Mouse (Mus musculus) heart, postnatal 25 days (tissue): ENCODE results near the gene Iffo2. TPM values are rescaled to one million over a fixed set of nuclear protein-coding genes. Genes with fewer than 3 reads are reported as not detected.

ENCODE experiments used
- DNase-seq: peaks from one replicate; pipeline ENCODE4 v3.0.0; 2022; ENCODE audit warnings: low spot score
- intact Hi-C: fragments of 180-260 bp; cut with DNase I; formaldehyde crosslinking; loops from one replicate; pipeline ENCODE4 v1.15.1; 2025
- total RNA-seq, 2 experiments: library from RNA; stranded (reverse); gene quantifications; 2 replicates each; pipeline ENCODE4 v1.2.3; 2021

The Iffo2 gene
- total RNA-seq, 2 experiments from 2014 or later, result 5.5 to 6.0 TPM

- intact Hi-C loops, result no loop called here
- DNase-seq, result no peak
Observed at GRCm38 (mm10) chr4:139630171-139630570, 99.8 kb downstream of the Iffo2 start.

- intact Hi-C loops, result no loop called here
- DNase-seq, result no peak
Observed at GRCm38 (mm10) chr4:139631141-139631540, 100.8 kb downstream of the Iffo2 start.

- intact Hi-C loops, result no loop called here
- DNase-seq, result no peak
Observed at GRCm38 (mm10) chr4:139631569-139632253, 101.4 kb downstream of the Iffo2 start.

GRCm38 (mm10) chr4:139632254-139632580 is 101.9 kb downstream of the Iffo2 start:
- intact Hi-C loops, result no loop called here
- no peak for DNase-seq

- intact Hi-C loops, result loop anchor here (1.0 to 2.0 kb wide), 2 partner anchors 24 to 166 kb away; no protein-coding TSS in a partner anchor
- no peak for DNase-seq
Observed at GRCm38 (mm10) chr4:139636373-139636772, 106.0 kb downstream of the Iffo2 start.

- intact Hi-C loops, result loop anchor here (2.0 kb wide), 1 partner anchor 25 kb away; no protein-coding TSS in a partner anchor
- no peak for DNase-seq
Observed at GRCm38 (mm10) chr4:139637847-139638246, 107.5 kb downstream of the Iffo2 start.

GRCm38 (mm10) chr4:139638356-139638755 is 108.0 kb downstream of the Iffo2 start:
- intact Hi-C loops, result no loop called here
- DNase-seq, result no peak

GRCm38 (mm10) chr4:139639801-139640200 is 109.5 kb downstream of the Iffo2 start:
- intact Hi-C loops, result no loop called here
- DNase-seq, result no peak

- intact Hi-C loops, result no loop called here
- no peak for DNase-seq
Observed at GRCm38 (mm10) chr4:139640333-139640732, 110.0 kb downstream of the Iffo2 start.

- no peak for DNase-seq
- intact Hi-C loops, result no loop called here
Observed at GRCm38 (mm10) chr4:139640775-139641174, 110.4 kb downstream of the Iffo2 start.

- DNase-seq, result no peak
- intact Hi-C loops, result loop anchor here (2.0 kb wide), 1 partner anchor 217 kb away; no protein-coding TSS in a partner anchor
Observed at GRCm38 (mm10) chr4:139641829-139642425, 111.6 kb downstream of the Iffo2 start.

- DNase-seq, result peak; percentile 21
- intact Hi-C loops, result loop anchor here (2.0 kb wide), 2 partner anchors 27 to 215 kb away; no protein-coding TSS in a partner anchor
Observed at GRCm38 (mm10) chr4:139643972-139644371, 113.6 kb downstream of the Iffo2 start.

GRCm38 (mm10) chr4:139646916-139647315 is 116.6 kb downstream of the Iffo2 start:
- no peak for DNase-seq
- intact Hi-C loops, result no loop called here

GRCm38 (mm10) chr4:139650086-139650743 is 119.9 kb downstream of the Iffo2 start:
- DNase-seq, result no peak
- intact Hi-C loops, result no loop called here

GRCm38 (mm10) chr4:139650907-139651306 is 120.6 kb downstream of the Iffo2 start:
- intact Hi-C loops, result no loop called here
- no peak for DNase-seq

- DNase-seq, result no peak
- intact Hi-C loops, result no loop called here
Observed at GRCm38 (mm10) chr4:139653238-139653637, 122.9 kb downstream of the Iffo2 start, which contains the start of gene Tas1r2. TSS of gene Tas1r2 (plus strand) at chr4:139653538.

GRCm38 (mm10) chr4:139661897-139662296 is 131.5 kb downstream of the Iffo2 start:
- intact Hi-C loops, result no loop called here
- no peak for DNase-seq

- DNase-seq, result no peak
- intact Hi-C loops, result no loop called here
Observed at GRCm38 (mm10) chr4:139667632-139668031, 137.3 kb downstream of the Iffo2 start.

GRCm38 (mm10) chr4:139669847-139670246 is 139.5 kb downstream of the Iffo2 start:
- DNase-seq, result no peak
- intact Hi-C loops, result loop anchor here (2.0 kb wide), 1 partner anchor 25 kb away; no protein-coding TSS in a partner anchor
